Mouse (Mus musculus): ENCODE measurements around the gene Tspan9. TPM values are rescaled to one million over a fixed set of nuclear protein-coding genes. Genes with fewer than 3 reads are reported as not detected.
A peak's percentile ranks its signal among the peaks of the same experiment; 100 is the strongest.

Tspan9 gene
- polyA plus RNA-seq (2016; fragmentation: Nextera tagmentation; extraction: Ambion mirVana): 69.3 and 69.7 TPM in 2 replicates

GRCm38 (mm10) chr6:128143390-128144020, at the start of gene Tspan9:
Tspan9 (minus strand) TSS chr6:128143594.
- Histone ChIP-seq H3K36me3 (replicated peaks) (peaks cover 6% of the 10 kb centered on the region; the same call in 1 of the 2 replicates), H3K27ac (replicated peaks) (peak within 1 kb of the TSS; percentile 91), H3K27me3 (replicated peaks; ENCODE audit: low read depth, poor library complexity, severe bottlenecking) (peaks cover 10% of the 10 kb centered on the region), H3K4me3 (peak within 1 kb of the TSS; percentile 74), H3K4me1 (peaks cover 32% of the 10 kb centered on the region), H3K9me3 (no peaks in the 10 kb centered on the region)
- WGBS: under 1% methylated on average over 56 of the region's 56 CpGs
- peak; percentile 91 for DNase-seq (ENCODE audit: low spot score)

- no peaks in the 10 kb centered on the region for H3K4me1 ChIP-seq
- 67% methylated on average over 2 of the region's 2 CpGs for WGBS
- H3K4me3 ChIP-seq: no peak overlapping the region
Observed at GRCm38 (mm10) chr6:128183521-128183920, 40.1 kb upstream of the Tspan9 start.

GRCm38 (mm10) chr6:128181176-128181575, 37.8 kb upstream of the Tspan9 start:
- WGBS: 77% methylated on average over 5 of the region's 5 CpGs
- Histone ChIP-seq H3K4me1 (0 out of 2 replicates have a peak, but pooled peaks cover 3% of the 10 kb centered on the region), H3K4me3 (no peak overlapping the region), H3K9me3 (no peaks in the 10 kb centered on the region), H3K27ac (replicated peaks) (no peak overlapping the region), H3K27me3 (replicated peaks; ENCODE audit: low read depth, poor library complexity, severe bottlenecking) (no peaks in the 10 kb centered on the region), H3K36me3 (replicated peaks) (no peaks in the 10 kb centered on the region)
- no peak for DNase-seq (ENCODE audit: low spot score)

More at GRCm38 (mm10) chr6:128183521-128183920, 40.1 kb upstream of the Tspan9 start:
- Histone ChIP-seq H3K27me3 (replicated peaks; ENCODE audit: low read depth, poor library complexity, severe bottlenecking) (no peaks in the 10 kb centered on the region), H3K9me3 (no peaks in the 10 kb centered on the region), H3K27ac (replicated peaks) (no peak overlapping the region), H3K36me3 (replicated peaks) (no peaks in the 10 kb centered on the region)
- DNase-seq (ENCODE audit: low spot score): no peak

- DNase-seq (ENCODE audit: low spot score): no peak
- H3K27me3 ChIP-seq (replicated peaks; ENCODE audit: low read depth, poor library complexity, severe bottlenecking): no peaks in the 10 kb centered on the region
- H3K9me3 ChIP-seq: no peaks in the 10 kb centered on the region
- no peak overlapping the region for H3K4me3 ChIP-seq
- 0 out of 2 replicates have a peak, but pooled peaks cover 3% of the 10 kb centered on the region for H3K4me1 ChIP-seq
- no peak overlapping the region for H3K27ac ChIP-seq (replicated peaks)
- 96% methylated on average over 1 of the region's 1 CpGs for WGBS
- H3K36me3 ChIP-seq (replicated peaks): no peaks in the 10 kb centered on the region
Observed at GRCm38 (mm10) chr6:128179651-128180050, 36.3 kb upstream of the Tspan9 start.

- no peaks in the 10 kb centered on the region for H3K9me3 ChIP-seq
- H3K27ac ChIP-seq (replicated peaks): no peak overlapping the region
- no peak overlapping the region for H3K4me3 ChIP-seq
- no peaks in the 10 kb centered on the region for H3K27me3 ChIP-seq (replicated peaks; ENCODE audit: low read depth, poor library complexity, severe bottlenecking)
- 0 out of 2 replicates have a peak, but pooled peaks cover 3% of the 10 kb centered on the region for H3K4me1 ChIP-seq
- 60% methylated on average over 5 of the region's 5 CpGs for WGBS
- no peaks in the 10 kb centered on the region for H3K36me3 ChIP-seq (replicated peaks)
- DNase-seq (ENCODE audit: low spot score): no peak
Observed at GRCm38 (mm10) chr6:128179247-128179646, 35.9 kb upstream of the Tspan9 start.

- 0 out of 2 replicates have a peak, but pooled peaks cover 3% of the 10 kb centered on the region for H3K4me1 ChIP-seq
- no peaks in the 10 kb centered on the region for H3K9me3 ChIP-seq
- 95% methylated on average over 2 of the region's 2 CpGs for whole genome bisulfite sequencing
- H3K36me3 ChIP-seq (replicated peaks): no peaks in the 10 kb centered on the region
- H3K27me3 ChIP-seq (replicated peaks; ENCODE audit: low read depth, poor library complexity, severe bottlenecking): no peaks in the 10 kb centered on the region
- DNase-seq (ENCODE audit: low spot score): no peak
- no peak overlapping the region for H3K27ac ChIP-seq (replicated peaks)
- H3K4me3 ChIP-seq: no peak overlapping the region
Observed at GRCm38 (mm10) chr6:128178681-128179080, 35.3 kb upstream of the Tspan9 start.

GRCm38 (mm10) chr6:128168785-128169679, 25.6 kb upstream of the Tspan9 start:
- peak; percentile 54 for DNase-seq (ENCODE audit: low spot score)
- Histone ChIP-seq H3K27ac (replicated peaks) (no peak overlapping the region), H3K4me3 (no peak overlapping the region), H3K4me1 (peaks cover 14% of the 10 kb centered on the region), H3K9me3 (no peaks in the 10 kb centered on the region), H3K36me3 (replicated peaks) (no peaks in the 10 kb centered on the region), H3K27me3 (replicated peaks; ENCODE audit: low read depth, poor library complexity, severe bottlenecking) (no peaks in the 10 kb centered on the region; the same call in 1 of the 2 replicates)
- 63% methylated on average over 6 of the region's 6 CpGs for WGBS

GRCm38 (mm10) chr6:128165564-128165963, 22.2 kb upstream of the Tspan9 start:
- Histone ChIP-seq H3K27me3 (replicated peaks; ENCODE audit: low read depth, poor library complexity, severe bottlenecking) (no peaks in the 10 kb centered on the region), H3K27ac (replicated peaks) (no peak overlapping the region), H3K9me3 (no peaks in the 10 kb centered on the region), H3K4me1 (peaks cover 12% of the 10 kb centered on the region), H3K4me3 (no peak overlapping the region), H3K36me3 (replicated peaks) (no peaks in the 10 kb centered on the region)
- WGBS: 84% methylated on average over 2 of the region's 2 CpGs
- no peak for DNase-seq (ENCODE audit: low spot score)

- H3K4me1 ChIP-seq: peaks cover 11% of the 10 kb centered on the region
- no peak overlapping the region for H3K27ac ChIP-seq (replicated peaks)
- H3K27me3 ChIP-seq (replicated peaks; ENCODE audit: low read depth, poor library complexity, severe bottlenecking): no peaks in the 10 kb centered on the region
- H3K9me3 ChIP-seq: no peaks in the 10 kb centered on the region
- no peak for DNase-seq (ENCODE audit: low spot score)
- H3K36me3 ChIP-seq (replicated peaks): no peaks in the 10 kb centered on the region
- 84% methylated on average over 8 of the region's 8 CpGs for WGBS
- no peak overlapping the region for H3K4me3 ChIP-seq
Observed at GRCm38 (mm10) chr6:128164632-128165031, 21.2 kb upstream of the Tspan9 start.

- H3K9me3 ChIP-seq: no peaks in the 10 kb centered on the region
- WGBS: 88% methylated on average over 6 of the region's 6 CpGs
- no peaks in the 10 kb centered on the region for H3K36me3 ChIP-seq (replicated peaks)
- no peak overlapping the region for H3K27ac ChIP-seq (replicated peaks)
- H3K4me1 ChIP-seq: no peaks in the 10 kb centered on the region
- no peak overlapping the region for H3K4me3 ChIP-seq
- H3K27me3 ChIP-seq (replicated peaks; ENCODE audit: low read depth, poor library complexity, severe bottlenecking): no peaks in the 10 kb centered on the region
- DNase-seq (ENCODE audit: low spot score): no peak
Observed at GRCm38 (mm10) chr6:128159092-128159491, 15.7 kb upstream of the Tspan9 start.

- Histone ChIP-seq H3K4me3 (no peak overlapping the region), H3K9me3 (no peaks in the 10 kb centered on the region), H3K27me3 (replicated peaks; ENCODE audit: low read depth, poor library complexity, severe bottlenecking) (no peaks in the 10 kb centered on the region), H3K4me1 (no peaks in the 10 kb centered on the region), H3K27ac (replicated peaks) (no peak overlapping the region), H3K36me3 (replicated peaks) (no peaks in the 10 kb centered on the region)
- 71% methylated on average over 12 of the region's 12 CpGs for WGBS
- DNase-seq (ENCODE audit: low spot score): no peak
Observed at GRCm38 (mm10) chr6:128158031-128158430, 14.6 kb upstream of the Tspan9 start.

GRCm38 (mm10) chr6:128156476-128156875, 13.1 kb upstream of the Tspan9 start:
- no peaks in the 10 kb centered on the region for H3K9me3 ChIP-seq
- H3K27ac ChIP-seq (replicated peaks): no peak overlapping the region
- WGBS: 87% methylated on average over 4 of the region's 4 CpGs
- no peaks in the 10 kb centered on the region for H3K36me3 ChIP-seq (replicated peaks)
- no peaks in the 10 kb centered on the region for H3K27me3 ChIP-seq (replicated peaks; ENCODE audit: low read depth, poor library complexity, severe bottlenecking)
- no peak for DNase-seq (ENCODE audit: low spot score)
- no peak overlapping the region for H3K4me3 ChIP-seq
- H3K4me1 ChIP-seq: no peaks in the 10 kb centered on the region

Measured in embryonic facial prominence, embryonic 10.5 days (tissue).